Mouse (Mus musculus) heart, adult 11 months (tissue): ENCODE measurements around the gene Polr1a.

Source experiments
- DNase-seq: peaks from one replicate; pipeline ENCODE4 v3.0.0; 2022

Polr1a gene

GRCm38 (mm10) chr6:71908481-71909381 is at the start of gene Polr1a, which contains the start of gene Ptcd3:
Polr1a (plus strand) TSS chr6:71909053.
Ptcd3 (minus strand) TSS chr6:71908750.
- peak; percentile 98 for DNase-seq

DNA sequence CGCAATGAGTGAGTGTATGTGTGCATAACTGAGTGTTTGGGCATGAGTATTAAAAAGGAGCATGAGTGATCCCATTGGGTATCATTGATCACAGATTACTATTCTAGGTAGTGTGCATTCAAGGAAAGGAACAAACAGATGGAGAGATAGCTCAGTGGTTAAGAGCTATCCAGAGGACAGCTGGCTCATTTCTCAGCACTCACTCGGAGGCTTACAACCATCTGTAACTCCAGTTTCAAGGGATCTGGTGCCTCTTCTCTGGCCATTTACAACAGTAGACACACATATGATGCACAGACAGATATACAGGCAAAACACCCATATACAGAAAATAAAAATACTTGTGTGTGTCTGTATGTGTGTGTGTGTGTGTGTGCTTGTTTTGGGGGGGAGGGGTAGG is 41.1 kb upstream of the Polr1a start:
- no peak for DNase-seq

- DNase-seq, result no peak
Observed at GRCm38 (mm10) chr6:71868809-71869208, 40.0 kb upstream of the Polr1a start.

DNA sequence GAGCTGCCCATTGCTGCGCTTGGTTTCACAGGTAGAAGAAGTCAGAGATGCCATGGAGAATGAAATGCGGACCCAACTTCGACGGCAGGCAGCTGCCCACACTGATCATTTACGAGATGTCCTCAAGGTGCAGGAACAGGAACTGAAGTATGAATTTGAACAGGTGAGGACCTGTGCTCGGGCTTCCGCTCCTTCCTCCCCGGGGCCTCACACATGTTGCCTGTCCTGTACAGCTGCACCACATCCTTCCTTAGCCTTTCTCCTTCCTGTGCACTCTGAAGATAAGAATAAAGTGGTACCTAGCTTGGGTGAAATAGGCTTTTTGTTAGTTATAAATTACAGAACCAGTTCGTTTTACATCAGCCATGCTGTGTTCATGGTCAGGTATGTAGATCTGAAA is 37.5 kb upstream of the Polr1a start:
- no peak for DNase-seq

GRCm38 (mm10) chr6:71877965-71878760 is 30.7 kb upstream of the Polr1a start:
- no peak for DNase-seq

DNA sequence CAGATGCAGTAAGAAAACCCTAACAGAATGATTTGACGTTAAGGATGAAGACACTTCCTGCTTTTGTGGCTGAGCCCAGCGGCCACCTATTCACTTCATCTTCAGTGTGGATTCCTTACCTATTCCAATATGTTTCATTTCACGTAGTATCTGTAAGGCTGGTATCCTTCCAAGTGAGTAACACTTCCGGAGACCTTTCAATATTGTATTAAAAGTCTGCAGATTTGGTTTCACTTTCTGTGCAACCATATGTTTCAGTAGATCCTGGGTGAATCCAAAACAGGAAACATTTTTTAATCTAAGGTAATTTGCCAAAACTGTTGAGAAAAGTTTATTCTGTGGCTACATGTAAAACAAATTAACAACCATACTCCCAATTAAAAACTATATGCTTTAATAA is 15.6 kb upstream of the Polr1a start:
- DNase-seq, result peak; percentile 53

GRCm38 (mm10) chr6:71907702-71908235 is 1.1 kb upstream of the Polr1a start:
- DNase-seq, result peak; percentile 83

DNA sequence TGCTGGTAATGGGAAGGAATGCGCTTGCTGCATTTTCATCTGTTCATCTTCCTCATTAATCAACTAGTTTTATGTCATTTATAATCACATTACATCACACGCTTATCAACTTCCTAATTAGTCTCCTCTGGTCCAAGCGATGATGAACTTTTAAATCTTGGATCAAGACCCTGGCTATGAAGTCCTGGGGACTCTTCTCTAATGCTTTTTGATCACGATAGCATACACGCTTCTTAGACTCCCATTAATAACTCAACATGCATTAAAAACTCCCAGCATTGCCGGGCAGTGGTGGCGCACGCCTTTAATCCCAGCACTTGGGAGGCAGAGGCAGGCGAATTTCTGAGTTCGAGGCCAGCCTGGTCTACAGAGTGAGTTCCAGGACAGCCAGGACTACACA is 531 bp downstream of the Polr1a start:
- DNase-seq, result peak; percentile 89

GRCm38 (mm10) chr6:71909840-71910239 is 987 bp downstream of the Polr1a start:
- no peak for DNase-seq

DNA sequence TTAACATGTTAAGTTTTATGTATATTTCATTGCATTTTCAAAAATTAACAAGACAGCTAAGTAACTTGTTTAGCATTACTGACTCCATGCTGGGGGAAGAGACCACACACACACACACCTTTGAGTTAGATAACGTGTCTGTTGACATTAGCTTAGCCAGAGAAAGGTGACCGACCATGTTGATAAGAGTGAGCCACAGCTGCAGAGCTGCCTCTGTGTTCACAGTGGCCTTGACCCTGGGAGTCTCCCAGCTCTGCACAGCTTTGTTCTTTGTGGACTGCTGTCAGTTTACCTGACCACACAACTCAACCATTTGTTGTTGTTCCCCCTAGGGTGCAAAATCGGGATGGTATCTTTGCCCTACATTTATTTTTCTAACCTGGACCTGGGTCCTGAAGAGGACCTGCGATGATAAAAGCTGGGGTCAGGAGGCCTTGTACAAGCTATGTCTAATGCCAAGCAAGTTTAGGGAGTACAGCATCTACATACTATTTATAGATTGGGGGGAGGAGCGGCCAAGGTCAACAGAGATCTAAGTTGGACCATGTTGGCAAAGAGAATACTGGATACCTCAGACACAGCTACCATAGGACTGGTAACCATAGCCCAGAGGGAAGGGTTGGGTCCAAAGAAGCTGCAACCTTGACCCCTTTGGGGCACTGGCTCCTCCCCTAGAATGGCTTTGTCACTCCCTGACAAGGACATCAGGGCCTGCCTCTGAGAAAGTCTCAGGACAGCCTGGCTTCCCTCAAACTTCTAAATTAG is 3.0 kb downstream of the Polr1a start:
- DNase-seq, result peak; percentile 93

GRCm38 (mm10) chr6:71920752-71921151 is 11.9 kb downstream of the Polr1a start:
- no peak for DNase-seq

DNA sequence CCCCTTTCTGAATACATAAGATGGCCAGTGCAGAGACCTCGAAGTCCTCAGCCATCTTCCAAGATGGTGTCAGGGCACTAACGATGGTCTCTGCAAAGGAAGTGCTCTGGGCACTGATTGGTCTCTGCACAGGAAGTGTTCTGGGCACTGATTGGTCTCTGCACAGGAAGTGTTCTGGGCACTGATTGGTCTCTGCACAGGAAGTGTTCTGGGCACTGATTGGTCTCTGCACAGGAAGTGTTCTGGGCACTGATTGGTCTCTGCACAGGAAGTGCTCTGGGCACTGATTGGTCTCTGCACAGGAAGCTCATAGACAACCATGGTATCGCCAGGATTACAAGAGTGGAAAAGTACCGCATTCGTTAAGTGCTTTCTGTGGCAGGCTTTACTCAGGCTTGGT is 16.4 kb downstream of the Polr1a start:
- peak; percentile 79 for DNase-seq

DNA sequence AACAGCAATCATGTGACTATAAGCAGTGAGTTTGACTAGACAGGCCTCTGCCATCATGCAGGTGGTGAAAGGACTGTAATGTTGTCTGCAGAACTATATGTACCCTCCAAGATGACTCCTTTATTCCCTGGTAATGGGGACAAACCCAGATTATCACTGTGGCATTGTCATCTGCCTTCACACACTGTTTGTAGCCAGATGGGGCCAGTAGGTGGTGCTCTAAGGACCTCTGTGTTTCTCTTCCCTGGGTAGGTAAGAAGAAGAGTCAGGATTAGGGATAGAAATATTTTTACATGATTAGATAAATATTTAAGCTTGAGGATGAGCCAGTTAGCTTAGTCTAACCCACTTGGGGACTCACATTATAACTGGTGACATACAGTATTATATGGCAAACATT is 19.1 kb downstream of the Polr1a start:
- no peak for DNase-seq

DNA sequence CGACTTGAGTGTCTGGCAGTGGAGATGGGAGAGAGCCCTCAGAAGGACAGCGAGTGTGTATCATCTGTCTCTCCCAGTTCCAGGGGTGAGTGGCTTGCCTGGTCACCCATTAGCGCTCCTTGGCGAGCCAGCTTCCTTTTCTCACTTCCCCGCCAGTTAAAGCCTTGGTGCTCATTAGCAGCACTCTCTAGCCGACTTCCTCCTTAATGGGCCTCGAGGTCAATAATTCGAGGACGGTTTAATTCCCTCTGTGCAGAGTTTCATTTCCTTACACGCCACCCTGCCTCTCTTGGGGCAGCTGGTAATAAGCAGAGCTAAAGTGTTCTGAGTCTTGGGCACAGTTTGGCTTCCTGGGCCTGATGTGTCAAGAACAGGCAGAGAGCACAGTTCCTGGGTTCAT is 21.2 kb downstream of the Polr1a start:
- DNase-seq, result peak; percentile 96

- no peak for DNase-seq
Observed at GRCm38 (mm10) chr6:71930830-71931437, 22.1 kb downstream of the Polr1a start.

- peak; percentile 88 for DNase-seq
Observed at GRCm38 (mm10) chr6:71932347-71932746, 23.5 kb downstream of the Polr1a start.

DNA sequence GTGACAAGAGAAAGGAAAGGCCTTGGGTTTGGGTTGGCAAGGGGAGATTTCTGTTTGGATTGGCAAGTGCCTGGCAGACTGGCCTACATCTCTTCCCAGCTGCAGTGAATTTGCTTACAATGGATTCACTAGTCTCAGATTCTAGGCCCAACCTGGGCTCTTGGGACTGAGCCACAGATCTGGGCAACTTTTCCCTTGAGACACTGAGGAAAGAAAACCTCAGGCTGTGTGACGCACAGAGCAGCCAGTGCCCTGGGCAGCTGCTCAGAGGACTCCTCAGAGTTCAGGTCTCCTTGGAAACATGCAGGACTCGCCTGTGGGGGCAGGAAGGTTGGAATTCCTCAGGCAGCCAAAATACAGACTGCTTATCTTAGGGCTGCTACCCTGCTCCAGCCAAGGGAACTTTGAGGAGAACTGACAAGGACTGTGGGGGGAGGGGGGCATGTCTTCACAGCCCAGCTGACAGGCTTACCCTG is 25.3 kb downstream of the Polr1a start:
- DNase-seq, result peak; percentile 98

GRCm38 (mm10) chr6:71935737-71936136 is 26.9 kb downstream of the Polr1a start:
- peak; percentile 88 for DNase-seq

DNA sequence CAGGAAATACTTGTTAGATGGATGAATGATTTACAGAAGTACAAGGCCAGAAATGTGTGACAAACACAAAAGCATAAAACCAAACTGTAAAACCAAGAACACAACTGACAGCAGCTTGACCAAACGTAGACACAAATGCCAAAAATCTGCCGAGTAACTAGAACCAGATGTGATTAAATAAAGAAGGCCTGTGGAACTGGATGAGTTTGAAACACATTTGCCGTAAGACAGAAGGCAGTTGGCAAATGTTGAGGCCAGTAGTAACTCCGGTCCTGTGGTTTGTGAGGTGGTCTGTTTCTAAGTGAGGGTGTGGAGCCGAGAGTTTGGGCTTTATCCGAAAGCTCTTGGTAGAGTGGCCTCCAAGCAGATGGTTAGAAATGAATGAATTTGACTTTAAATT is 32.1 kb downstream of the Polr1a start:
- no peak for DNase-seq

DNA sequence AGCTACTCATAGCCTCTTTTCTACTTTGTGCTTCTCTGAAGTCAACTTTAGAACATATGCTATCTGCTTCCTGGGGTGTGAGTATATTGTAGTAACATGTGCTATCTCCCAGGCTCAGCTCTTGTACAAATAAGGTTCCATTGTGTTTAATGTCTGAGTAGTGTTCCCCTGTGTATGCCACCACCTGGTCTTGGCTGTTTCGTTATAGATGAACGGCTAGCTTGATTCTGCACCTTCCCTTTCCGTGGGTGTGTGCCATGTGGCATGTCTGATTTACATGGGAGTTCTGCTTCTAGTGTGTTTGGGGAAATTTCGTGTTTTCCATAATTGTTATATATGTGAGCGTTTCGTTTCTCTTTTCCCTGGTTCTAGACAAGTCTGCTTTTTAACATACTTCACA is 36.2 kb downstream of the Polr1a start:
- no peak for DNase-seq

GRCm38 (mm10) chr6:71946121-71946520 is 37.3 kb downstream of the Polr1a start:
- DNase-seq, result no peak

DNA sequence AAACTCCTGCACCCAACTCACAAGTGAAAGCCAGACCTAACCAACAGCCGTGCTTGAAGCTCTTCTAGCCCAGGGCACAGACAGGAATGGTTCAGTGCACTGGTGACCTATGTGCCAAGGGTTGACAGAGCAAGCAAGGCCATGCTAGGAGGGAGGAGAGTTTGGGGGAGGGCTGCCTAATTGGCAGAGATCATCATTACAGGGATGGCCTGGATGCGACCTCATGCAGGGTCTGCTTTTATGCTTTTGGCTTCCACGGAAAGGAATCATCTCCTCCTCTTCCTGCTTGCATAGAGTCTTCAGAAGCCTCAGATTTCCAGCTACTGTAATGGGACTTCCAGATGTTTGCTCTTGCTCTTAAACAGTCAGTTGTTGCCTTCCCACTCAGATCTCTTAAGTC is 40.9 kb downstream of the Polr1a start:
- peak; percentile 96 for DNase-seq
